Mouse (Mus musculus): ENCODE data around the gene Gm9747. TPM values are rescaled to one million over a fixed set of nuclear protein-coding genes. Genes with fewer than 3 reads are reported as not detected.

Gm9747 gene
- polyA plus RNA-seq, 1 experiment from 2014 or later = 40.1 TPM

DNA sequence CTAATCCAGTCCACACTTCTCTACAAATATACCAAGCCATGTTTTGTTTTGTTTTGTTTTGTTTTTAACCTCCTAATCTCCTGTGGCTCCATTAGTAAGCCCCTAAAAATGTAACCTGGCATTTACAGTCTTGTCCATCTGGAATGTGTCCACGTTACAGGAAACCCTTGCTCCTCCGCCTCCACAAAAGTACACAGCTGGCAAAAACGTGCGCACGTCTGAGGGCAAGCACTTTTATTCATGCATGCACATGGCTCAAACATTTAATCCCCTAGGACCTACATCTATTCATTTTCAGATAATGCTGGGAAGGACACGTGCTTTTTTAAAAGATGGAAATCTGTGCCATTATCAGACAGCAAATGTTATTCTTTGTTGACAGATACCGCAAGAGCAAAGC lies 25.4 kb downstream of the Gm9747 start:
- Histone ChIP-seq H3K36me3 (ENCODE audit: control insufficient read depth, insufficient read depth, low read length) (0 out of 2 replicates have a peak, but pooled peaks cover 3% of the 10 kb centered on the region), H3K4me3 (ENCODE audit: control insufficient read depth in 1 of 2, insufficient read depth in 1 of 2, low read depth in 1 of 2, low read length in 2 of 2) (no peak overlapping the region), H3K9me3 (ENCODE audit: control insufficient read depth, low read length) (no peaks in the 10 kb centered on the region), H3K27me3 (ENCODE audit: control insufficient read depth, insufficient read depth, low read length) (no peaks in the 10 kb centered on the region), H3K9ac (ENCODE audit: low read length) (no peak overlapping the region), H3K4me2 (ENCODE audit: low read length) (no peak overlapping the region), H3K27ac (replicated peaks in 1 of 2; ENCODE audit: control insufficient read depth in 1 of 2, insufficient read depth in 1 of 2, low read depth in 2 of 2, low read length in 2 of 2) (0 out of 4 replicates have a peak overlapping the region, but pooled peaks of 1 of the 2 experiments have one; percentile 1), H3K4me1 (ENCODE audit: control insufficient read depth in 2 of 2, insufficient read depth in 2 of 2, low read length in 2 of 2) (peaks cover 8 to 39% of the 10 kb centered on the region in 2 experiments)
- no peak for ATAC-seq (ENCODE audit: insufficient number of reproducible peaks, insufficient read depth, low FRiP score, low read depth)
- WGBS = 35% methylated on average over 7 of the region's 7 CpGs

DNA sequence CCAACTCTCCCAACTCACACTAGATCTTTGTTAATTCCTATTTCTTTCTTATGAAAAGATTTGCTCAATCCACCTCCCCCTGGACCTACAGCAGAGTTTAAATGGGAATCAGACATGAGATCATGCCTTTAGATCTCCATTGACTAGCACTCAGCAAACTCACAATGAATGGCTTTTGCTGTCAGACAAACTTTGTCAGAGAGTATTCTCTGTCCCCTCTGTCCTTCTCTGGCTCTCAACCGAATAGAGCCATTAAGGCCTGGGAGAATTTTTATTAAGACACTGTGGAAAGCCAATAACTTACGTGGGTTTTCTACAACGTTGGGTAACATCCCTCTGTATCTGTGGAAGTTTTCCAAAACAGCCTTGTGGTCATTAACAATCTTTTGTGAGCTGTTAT lies 27.1 kb downstream of the Gm9747 start:
- no peaks in the 10 kb centered on the region for H3K27me3 ChIP-seq (ENCODE audit: control insufficient read depth, insufficient read depth, low read length)
- H3K36me3 ChIP-seq (ENCODE audit: control insufficient read depth, insufficient read depth, low read length) = 0 out of 2 replicates have a peak, but pooled peaks cover 6% of the 10 kb centered on the region
- no peak for ATAC-seq (ENCODE audit: insufficient number of reproducible peaks, insufficient read depth, low FRiP score, low read depth)
- no peaks in the 10 kb centered on the region for H3K9me3 ChIP-seq (ENCODE audit: control insufficient read depth, low read length)
- H3K27ac ChIP-seq (replicated peaks in 1 of 2; ENCODE audit: control insufficient read depth in 1 of 2, insufficient read depth in 1 of 2, low read depth in 2 of 2, low read length in 2 of 2) = no peak overlapping the region
- WGBS = 84% methylated on average over 3 of the region's 3 CpGs
- H3K4me3 ChIP-seq (ENCODE audit: control insufficient read depth in 1 of 2, insufficient read depth in 1 of 2, low read depth in 1 of 2, low read length in 2 of 2) = no peak overlapping the region
- H3K4me2 ChIP-seq (ENCODE audit: low read length) = no peak overlapping the region
- H3K9ac ChIP-seq (ENCODE audit: low read length) = no peak overlapping the region
- H3K4me1 ChIP-seq (ENCODE audit: control insufficient read depth in 2 of 2, insufficient read depth in 2 of 2, low read length in 2 of 2) = peaks cover 6 to 34% of the 10 kb centered on the region in 2 experiments

DNA sequence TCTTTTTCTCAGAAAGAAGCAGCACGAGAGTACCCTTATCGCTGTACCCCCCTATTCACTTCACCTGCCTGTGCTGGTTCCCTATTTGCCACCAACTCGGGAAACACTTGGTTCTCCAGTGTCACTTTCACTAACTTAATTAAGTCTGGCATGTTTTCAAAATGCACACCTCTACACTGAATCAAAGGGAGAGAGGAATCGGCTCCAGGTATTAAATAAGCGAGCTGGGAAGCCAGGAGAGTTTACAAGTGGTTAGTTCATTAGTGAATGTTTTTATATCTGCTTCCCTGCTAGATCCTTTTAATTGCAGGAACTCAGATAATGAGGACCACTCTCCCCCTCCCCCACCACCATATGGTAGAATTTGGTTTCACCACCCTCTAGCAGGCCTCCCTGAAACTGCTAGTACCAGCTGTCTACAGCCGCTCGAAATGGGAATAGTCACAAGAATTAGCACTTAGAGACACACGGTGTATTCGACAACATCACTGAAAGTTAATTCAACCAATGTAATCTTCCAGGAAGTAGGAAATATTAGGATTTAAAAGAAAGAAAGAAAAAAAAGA lies 28.2 kb downstream of the Gm9747 start:
- H3K4me1 ChIP-seq (ENCODE audit: control insufficient read depth in 2 of 2, insufficient read depth in 2 of 2, low read length in 2 of 2) = peaks cover 6 to 34% of the 10 kb centered on the region in 2 experiments
- no peaks in the 10 kb centered on the region for H3K9me3 ChIP-seq (ENCODE audit: control insufficient read depth, low read length)
- H3K27me3 ChIP-seq (ENCODE audit: control insufficient read depth, insufficient read depth, low read length) = no peaks in the 10 kb centered on the region
- 0 out of 2 replicates have a peak, but pooled peaks cover 6% of the 10 kb centered on the region for H3K36me3 ChIP-seq (ENCODE audit: control insufficient read depth, insufficient read depth, low read length)
- no peak overlapping the region; a peak in 2 of 4 replicates for H3K27ac ChIP-seq (replicated peaks in 1 of 2; ENCODE audit: control insufficient read depth in 1 of 2, insufficient read depth in 1 of 2, low read depth in 2 of 2, low read length in 2 of 2)
- no peak overlapping the region for H3K4me2 ChIP-seq (ENCODE audit: low read length)
- no peak overlapping the region for H3K9ac ChIP-seq (ENCODE audit: low read length)
- WGBS = 60% methylated on average over 9 of the region's 9 CpGs
- H3K4me3 ChIP-seq (ENCODE audit: control insufficient read depth in 1 of 2, insufficient read depth in 1 of 2, low read depth in 1 of 2, low read length in 2 of 2) = no peak overlapping the region
- ATAC-seq (ENCODE audit: insufficient number of reproducible peaks, insufficient read depth, low FRiP score, low read depth) = no peak

DNA sequence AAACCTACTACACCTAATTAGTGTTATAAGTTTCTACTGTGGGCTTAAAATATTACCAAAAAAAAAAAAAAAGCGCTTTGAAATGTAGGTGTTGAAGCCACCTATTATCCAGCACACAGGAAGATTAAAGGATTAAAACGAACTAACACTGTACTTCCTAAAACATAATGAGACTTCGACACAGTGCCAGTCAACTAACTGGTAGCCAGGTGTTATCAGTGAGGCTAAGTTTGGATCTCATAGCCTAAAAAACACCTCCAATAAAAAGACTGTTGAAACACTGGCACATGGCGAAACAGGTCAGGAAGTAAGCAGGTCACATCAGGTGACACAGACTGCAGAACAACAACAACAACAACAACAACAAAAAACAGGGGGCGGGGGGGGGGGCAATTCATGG lies 28.7 kb downstream of the Gm9747 start:
- Histone ChIP-seq H3K27ac (replicated peaks in 1 of 2; ENCODE audit: control insufficient read depth in 1 of 2, insufficient read depth in 1 of 2, low read depth in 2 of 2, low read length in 2 of 2) (no peak overlapping the region), H3K9me3 (ENCODE audit: control insufficient read depth, low read length) (no peaks in the 10 kb centered on the region), H3K4me3 (ENCODE audit: control insufficient read depth in 1 of 2, insufficient read depth in 1 of 2, low read depth in 1 of 2, low read length in 2 of 2) (no peak overlapping the region), H3K4me1 (ENCODE audit: control insufficient read depth in 2 of 2, insufficient read depth in 2 of 2, low read length in 2 of 2) (peaks cover 6 to 35% of the 10 kb centered on the region in 2 experiments), H3K36me3 (ENCODE audit: control insufficient read depth, insufficient read depth, low read length) (0 out of 2 replicates have a peak, but pooled peaks cover 6% of the 10 kb centered on the region), H3K9ac (ENCODE audit: low read length) (no peak overlapping the region), H3K4me2 (ENCODE audit: low read length) (no peak overlapping the region), H3K27me3 (ENCODE audit: control insufficient read depth, insufficient read depth, low read length) (no peaks in the 10 kb centered on the region)
- ATAC-seq (ENCODE audit: insufficient number of reproducible peaks, insufficient read depth, low FRiP score, low read depth) = no peak
- 61% methylated on average over 5 of the region's 5 CpGs for WGBS

DNA sequence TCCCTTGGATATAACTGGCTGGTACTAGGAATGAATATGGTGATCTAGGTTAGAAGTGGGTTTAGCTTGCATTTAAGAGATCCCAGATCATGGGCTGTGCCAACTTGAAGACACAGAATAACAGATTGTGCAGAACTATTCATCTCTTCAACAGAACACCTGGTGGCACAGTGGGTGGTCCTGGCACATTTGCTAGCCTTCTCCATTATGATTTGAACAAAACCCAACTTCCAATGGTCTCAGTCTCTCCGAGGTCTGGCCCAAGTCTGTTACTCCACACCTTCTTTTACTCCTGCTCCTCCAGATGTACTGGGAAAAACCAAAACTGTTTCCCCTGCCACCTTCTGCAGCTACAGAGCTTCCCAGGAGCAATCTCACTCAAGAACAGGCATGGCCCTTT lies 29.4 kb downstream of the Gm9747 start:
- peaks cover 6 to 38% of the 10 kb centered on the region in 2 experiments for H3K4me1 ChIP-seq (ENCODE audit: control insufficient read depth in 2 of 2, insufficient read depth in 2 of 2, low read length in 2 of 2)

DNA sequence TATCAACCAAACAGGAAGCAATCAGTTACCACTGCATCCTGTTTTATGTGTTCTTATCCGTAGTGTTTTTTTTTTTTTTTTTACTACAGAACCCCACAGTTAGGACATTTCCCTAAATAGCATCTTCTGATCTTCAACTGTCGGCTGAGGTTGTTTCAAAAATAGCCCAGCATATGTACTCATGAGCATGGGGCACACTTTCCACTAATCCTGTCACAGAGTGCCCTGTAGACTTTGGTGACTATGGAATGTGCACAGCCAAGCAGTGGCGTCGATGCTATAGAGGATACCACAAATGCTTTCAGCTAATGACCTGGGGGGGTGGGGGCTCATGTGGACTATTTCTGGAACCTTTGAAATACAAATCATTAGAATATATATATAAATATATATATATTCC lies 34.6 kb downstream of the Gm9747 start:
- Histone ChIP-seq H3K27me3 (ENCODE audit: control insufficient read depth, insufficient read depth, low read length) (no peaks in the 10 kb centered on the region), H3K4me2 (ENCODE audit: low read length) (peak overlapping the region; percentile 41), H3K4me1 (ENCODE audit: control insufficient read depth in 2 of 2, insufficient read depth in 2 of 2, low read length in 2 of 2) (peaks cover 2 to 43% of the 10 kb centered on the region in 2 experiments), H3K9me3 (ENCODE audit: control insufficient read depth, low read length) (no peaks in the 10 kb centered on the region), H3K27ac (replicated peaks in 1 of 2; ENCODE audit: control insufficient read depth in 1 of 2, insufficient read depth in 1 of 2, low read depth in 2 of 2, low read length in 2 of 2) (peak overlapping the region in 1 of 2 experiments; percentile 69; a peak in 3 of 4 replicates), H3K4me3 (ENCODE audit: control insufficient read depth in 1 of 2, insufficient read depth in 1 of 2, low read depth in 1 of 2, low read length in 2 of 2) (no peak overlapping the region), H3K9ac (ENCODE audit: low read length) (no peak overlapping the region), H3K36me3 (ENCODE audit: control insufficient read depth, insufficient read depth, low read length) (peaks cover 10% of the 10 kb centered on the region; the same call in 1 of the 2 replicates)
- peak; percentile 73; the same call in 1 of the 2 replicates for ATAC-seq (ENCODE audit: insufficient number of reproducible peaks, insufficient read depth, low FRiP score, low read depth)
- 8% methylated on average over 4 of the region's 4 CpGs for WGBS

More for the DNA sequence above, 29.4 kb downstream of the Gm9747 start:
- Histone ChIP-seq H3K9ac (ENCODE audit: low read length) (no peak overlapping the region), H3K27ac (replicated peaks in 1 of 2; ENCODE audit: control insufficient read depth in 1 of 2, insufficient read depth in 1 of 2, low read depth in 2 of 2, low read length in 2 of 2) (no peak overlapping the region), H3K27me3 (ENCODE audit: control insufficient read depth, insufficient read depth, low read length) (no peaks in the 10 kb centered on the region), H3K36me3 (ENCODE audit: control insufficient read depth, insufficient read depth, low read length) (0 out of 2 replicates have a peak, but pooled peaks cover 6% of the 10 kb centered on the region), H3K4me3 (ENCODE audit: control insufficient read depth in 1 of 2, insufficient read depth in 1 of 2, low read depth in 1 of 2, low read length in 2 of 2) (no peak overlapping the region), H3K4me2 (ENCODE audit: low read length) (no peak overlapping the region), H3K9me3 (ENCODE audit: control insufficient read depth, low read length) (no peaks in the 10 kb centered on the region)
- 88% methylated on average over 1 of the region's 1 CpGs for WGBS
- no peak for ATAC-seq (ENCODE audit: insufficient number of reproducible peaks, insufficient read depth, low FRiP score, low read depth)

DNA sequence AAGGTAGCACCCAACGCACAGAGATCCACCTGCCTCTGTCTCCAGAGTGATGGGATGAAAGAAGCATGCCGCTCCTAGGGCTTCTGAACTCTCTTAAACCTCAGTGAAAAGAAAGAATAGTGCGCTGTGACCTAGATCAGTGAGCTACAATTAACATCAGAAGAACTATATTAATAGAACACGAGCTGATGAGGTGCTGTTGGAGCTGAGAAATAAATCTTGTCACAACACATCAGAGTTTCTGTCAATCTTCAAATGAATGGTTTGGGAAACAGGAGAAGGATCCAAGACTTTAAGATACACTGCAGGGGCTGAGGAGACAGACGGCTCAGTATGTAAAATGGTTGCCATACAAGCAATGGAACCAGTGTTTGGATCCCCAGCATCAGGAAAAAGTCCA lies 39.3 kb downstream of the Gm9747 start:
- Histone ChIP-seq H3K27me3 (ENCODE audit: control insufficient read depth, insufficient read depth, low read length) (no peaks in the 10 kb centered on the region), H3K4me2 (ENCODE audit: low read length) (no peak overlapping the region), H3K4me1 (ENCODE audit: control insufficient read depth in 2 of 2, insufficient read depth in 2 of 2, low read length in 2 of 2) (peaks cover 9 to 55% of the 10 kb centered on the region in 2 experiments), H3K9me3 (ENCODE audit: control insufficient read depth, low read length) (no peaks in the 10 kb centered on the region), H3K4me3 (ENCODE audit: control insufficient read depth in 1 of 2, insufficient read depth in 1 of 2, low read depth in 1 of 2, low read length in 2 of 2) (no peak overlapping the region), H3K36me3 (ENCODE audit: control insufficient read depth, insufficient read depth, low read length) (peaks cover 30% of the 10 kb centered on the region), H3K9ac (ENCODE audit: low read length) (no peak overlapping the region), H3K27ac (replicated peaks in 1 of 2; ENCODE audit: control insufficient read depth in 1 of 2, insufficient read depth in 1 of 2, low read depth in 2 of 2, low read length in 2 of 2) (no peak overlapping the region)
- ATAC-seq (ENCODE audit: insufficient number of reproducible peaks, insufficient read depth, low FRiP score, low read depth) = no peak
- whole genome bisulfite sequencing = 62% methylated on average over 5 of the region's 5 CpGs

DNA sequence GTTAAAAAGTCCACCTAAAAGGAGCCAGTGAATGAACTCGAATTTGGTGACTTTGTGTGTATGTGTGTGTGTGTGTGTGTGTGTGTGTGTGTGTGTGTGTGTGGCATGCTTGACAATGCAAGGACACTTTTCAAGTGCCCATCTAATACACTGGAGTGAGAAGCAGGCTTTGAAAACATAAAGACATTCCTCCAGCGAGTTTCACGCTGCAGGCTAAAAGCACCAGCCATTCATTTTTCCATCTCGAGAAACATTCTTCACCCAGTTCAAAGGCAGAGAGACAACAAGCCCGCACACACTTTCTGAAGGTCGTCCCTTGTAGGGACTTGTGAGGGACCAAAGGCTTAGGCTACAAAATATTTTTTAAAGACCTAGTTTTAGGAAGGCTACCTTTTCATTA lies 40.6 kb downstream of the Gm9747 start:
- no peak for ATAC-seq (ENCODE audit: insufficient number of reproducible peaks, insufficient read depth, low FRiP score, low read depth)
- Histone ChIP-seq H3K36me3 (ENCODE audit: control insufficient read depth, insufficient read depth, low read length) (peaks cover 43% of the 10 kb centered on the region), H3K4me3 (ENCODE audit: control insufficient read depth in 1 of 2, insufficient read depth in 1 of 2, low read depth in 1 of 2, low read length in 2 of 2) (no peak overlapping the region), H3K27ac (replicated peaks in 1 of 2; ENCODE audit: control insufficient read depth in 1 of 2, insufficient read depth in 1 of 2, low read depth in 2 of 2, low read length in 2 of 2) (peak overlapping the region; percentile 16 to 29; a peak in 2 of 4 replicates), H3K9me3 (ENCODE audit: control insufficient read depth, low read length) (no peaks in the 10 kb centered on the region), H3K27me3 (ENCODE audit: control insufficient read depth, insufficient read depth, low read length) (no peaks in the 10 kb centered on the region), H3K9ac (ENCODE audit: low read length) (no peak overlapping the region), H3K4me2 (ENCODE audit: low read length) (no peak overlapping the region), H3K4me1 (ENCODE audit: control insufficient read depth in 2 of 2, insufficient read depth in 2 of 2, low read length in 2 of 2) (peaks cover 9 to 42% of the 10 kb centered on the region in 2 experiments)
- 31% methylated on average over 6 of the region's 6 CpGs for WGBS
